Mouse (Mus musculus): ENCODE measurements around the gene Usp49.
A peak's percentile ranks its signal among the peaks of the same experiment; 100 is the strongest.
"Not testable (repeated sequence)": the region's sequence is repeated elsewhere in the genome, so short reads cannot be mapped to it uniquely, and the experiment has no call there.

Gene Usp49

GRCm38 (mm10) chr17:47609182-47609581 is 21.3 kb upstream of the Usp49 start:
- DNase-seq (ENCODE audit: low read depth, low spot score), result no peak

- DNase-seq (ENCODE audit: low read depth, low spot score), result peak; percentile 99
These were observed 19.4 kb upstream of the Usp49 start, which contains the start of the genes Bysl, Med20 and Gm20517 for GRCm38 (mm10) chr17:47610849-47611660. Gene Bysl, minus strand, starts transcription at chr17:47611492. Gene Med20, plus strand, starts transcription at chr17:47611582. Gene Gm20517, plus strand, starts transcription at chr17:47611589.

GRCm38 (mm10) chr17:47611661-47611982 is 18.9 kb upstream of the Usp49 start:
- DNase-seq (ENCODE audit: low read depth, low spot score), result no peak

- peak; percentile 78 for DNase-seq (ENCODE audit: low read depth, low spot score)
These were observed 16.5 kb upstream of the Usp49 start for GRCm38 (mm10) chr17:47614018-47614417.

- DNase-seq (ENCODE audit: low read depth, low spot score), result no peak
These were observed 14.4 kb upstream of the Usp49 start for GRCm38 (mm10) chr17:47616119-47616518.

- no peak for DNase-seq (ENCODE audit: low read depth, low spot score)
These were observed 13.8 kb upstream of the Usp49 start for GRCm38 (mm10) chr17:47616652-47617051.

- no peak for DNase-seq (ENCODE audit: low read depth, low spot score)
These were observed 12.7 kb upstream of the Usp49 start for GRCm38 (mm10) chr17:47617605-47618307.

- DNase-seq (ENCODE audit: low read depth, low spot score), result no peak
These were observed 11.8 kb upstream of the Usp49 start for GRCm38 (mm10) chr17:47618556-47619311.

- DNase-seq (ENCODE audit: low read depth, low spot score), result no peak
These were observed 7.5 kb upstream of the Usp49 start for GRCm38 (mm10) chr17:47622912-47623554.

- DNase-seq (ENCODE audit: low read depth, low spot score), result not testable (repeated sequence)
These were observed 5.9 kb upstream of the Usp49 start for GRCm38 (mm10) chr17:47624572-47624971.

GRCm38 (mm10) chr17:47625088-47625487 is 5.4 kb upstream of the Usp49 start:
- DNase-seq (ENCODE audit: low read depth, low spot score), result no peak

- DNase-seq (ENCODE audit: low read depth, low spot score), result no peak
These were observed 4.5 kb upstream of the Usp49 start for GRCm38 (mm10) chr17:47626031-47626430.

- no peak for DNase-seq (ENCODE audit: low read depth, low spot score)
These were observed 2.7 kb upstream of the Usp49 start for GRCm38 (mm10) chr17:47627791-47628190.

GRCm38 (mm10) chr17:47628851-47629676 is 1.4 kb upstream of the Usp49 start:
- peak; percentile 96 for DNase-seq (ENCODE audit: low read depth, low spot score)

- DNase-seq (ENCODE audit: low read depth, low spot score), result no peak
These were observed 493 bp upstream of the Usp49 start for GRCm38 (mm10) chr17:47629717-47630677.

GRCm38 (mm10) chr17:47632181-47632840 is 1.8 kb downstream of the Usp49 start:
- no peak for DNase-seq (ENCODE audit: low read depth, low spot score)

- no peak for DNase-seq (ENCODE audit: low read depth, low spot score)
These were observed 3.7 kb downstream of the Usp49 start for GRCm38 (mm10) chr17:47633999-47634770.

- peak; percentile 23 for DNase-seq (ENCODE audit: low read depth, low spot score)
These were observed 12.5 kb downstream of the Usp49 start for GRCm38 (mm10) chr17:47642992-47643391.
